Mouse (Mus musculus) kidney, adult 2 months (tissue): ENCODE results near the gene Fkbp10.

Experiments used
- CTCF ChIP-seq: fragments of 200-500 bp; conservative IDR thresholded peaks from 2 replicates; pipeline ENCODE4 v1.5.1; 2011; ENCODE audit warnings: low read depth, mild to moderate bottlenecking, control low read depth, low read length, moderate library complexity, mixed read lengths; ENCODE audit not compliant: insufficient read depth, insufficient read length
- POLR2A ChIP-seq: fragments of 200-500 bp; IDR thresholded peaks from one replicate; pipeline ENCODE4 v1.6.1; 2011; ENCODE audit warnings: low read depth, low read length, control low read depth

DNA sequence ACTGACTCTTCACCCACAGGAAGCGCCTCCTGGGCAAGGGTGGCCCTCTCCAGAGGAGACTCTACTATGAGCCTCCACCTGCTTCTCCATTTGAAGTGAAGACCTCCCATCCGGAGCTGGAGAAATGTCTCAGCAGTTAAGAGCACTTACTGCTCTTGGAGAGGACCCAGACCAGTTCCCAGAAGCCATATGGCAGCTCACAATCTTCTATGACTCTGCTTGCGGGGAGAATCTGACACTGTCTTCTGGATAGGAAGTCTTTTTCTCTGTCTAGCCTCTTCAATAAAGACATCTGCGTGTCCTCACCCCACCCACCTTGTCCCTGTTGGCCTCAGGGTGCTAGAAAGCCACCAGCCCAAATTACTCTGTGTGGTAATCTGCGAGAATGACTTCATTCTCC, 22.5 kb upstream of the Fkbp10 start:
- TF ChIP-seq POLR2A (no peak), CTCF (no peak)
